Mouse (Mus musculus): ENCODE results near the gene Cldn11.
"Not testable (repeated sequence)": the region's sequence is repeated elsewhere in the genome, so short reads cannot be mapped to it uniquely, and the experiment has no call there.

Cldn11 gene

DNA sequence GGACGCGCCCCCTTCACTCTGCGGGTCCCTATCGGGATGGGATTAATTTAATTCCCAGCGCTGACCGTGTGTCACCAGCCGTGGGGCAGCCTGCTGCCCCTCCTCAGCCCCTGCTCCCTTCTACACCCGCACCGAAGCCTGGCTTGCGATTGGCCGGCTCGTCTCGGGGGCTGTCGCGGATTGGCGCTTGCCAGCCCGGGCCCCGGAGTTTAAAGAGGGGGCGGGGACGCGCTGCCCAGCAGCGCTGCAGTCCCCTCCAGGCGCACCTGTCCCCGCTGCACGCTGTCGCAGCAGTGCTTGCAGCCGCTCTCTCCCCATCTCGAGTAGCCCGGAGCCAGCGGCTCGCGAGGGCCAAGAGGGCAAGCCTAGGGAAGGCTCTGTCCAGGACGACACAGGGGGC lies at the start of gene Cldn11:
Gene Cldn11, plus strand, starts transcription at position 215 of the 400 bp plus-strand sequence.
- DNase-seq: no peak

DNA sequence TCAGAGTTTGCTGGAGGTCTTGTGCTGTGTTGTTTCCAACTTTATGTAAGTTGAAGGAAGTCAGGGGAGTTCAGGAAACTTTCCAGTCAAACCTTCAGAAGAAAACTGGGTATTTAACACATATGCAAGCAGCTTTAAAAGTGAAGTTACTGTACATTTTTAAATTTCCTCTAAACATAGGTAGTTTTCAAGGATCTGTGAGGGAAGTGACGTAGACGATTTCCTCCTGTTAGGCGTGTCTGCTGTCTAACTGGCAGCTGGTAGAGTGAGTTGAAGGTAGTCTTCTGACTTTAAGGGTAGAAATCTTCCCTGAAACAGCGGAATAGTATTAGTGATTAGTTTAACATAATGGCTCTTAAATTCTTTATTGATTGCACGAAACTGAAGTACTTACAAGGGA lies 49.7 kb upstream of the Cldn11 start:
- no peak for DNase-seq

DNA sequence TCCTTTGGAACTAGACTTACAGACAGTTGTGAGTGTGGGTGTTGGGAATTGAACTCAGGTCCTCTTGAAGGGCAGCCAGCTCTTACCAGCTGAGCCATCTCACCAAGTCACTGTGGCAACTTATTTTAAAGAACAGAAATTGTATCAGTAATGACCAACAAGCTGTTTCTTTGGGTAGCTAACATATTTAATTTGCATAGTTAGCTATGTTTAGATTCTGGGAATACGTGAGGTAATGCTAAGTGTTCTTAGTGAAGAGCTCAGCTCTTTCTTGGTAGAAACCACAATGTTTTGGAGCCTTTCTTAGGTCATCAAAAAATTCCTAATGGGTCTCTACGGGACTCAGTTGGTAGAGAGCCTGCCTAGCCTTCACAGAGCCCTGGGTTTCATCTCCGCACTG lies 48.9 kb upstream of the Cldn11 start:
- no peak for DNase-seq

DNA sequence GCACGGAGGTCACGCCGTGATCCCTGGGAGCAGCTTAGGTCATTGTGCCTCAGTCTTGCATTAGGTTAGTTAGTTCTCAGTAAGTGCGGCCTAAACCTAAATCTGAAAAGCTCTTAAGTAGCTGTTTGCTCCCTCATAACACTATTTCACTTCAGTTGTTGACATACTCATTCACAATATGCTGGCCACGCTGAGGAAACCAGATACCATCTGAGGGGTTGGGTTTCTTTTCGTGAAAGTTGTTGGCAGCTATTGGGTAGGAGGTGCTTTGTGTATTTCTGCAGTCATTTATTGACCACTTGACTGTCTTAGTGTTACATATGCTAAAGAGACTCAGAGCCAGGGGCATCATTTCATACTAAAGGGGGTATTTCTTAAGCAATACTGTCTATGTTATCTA lies 44.8 kb upstream of the Cldn11 start:
- no peak for DNase-seq

DNA sequence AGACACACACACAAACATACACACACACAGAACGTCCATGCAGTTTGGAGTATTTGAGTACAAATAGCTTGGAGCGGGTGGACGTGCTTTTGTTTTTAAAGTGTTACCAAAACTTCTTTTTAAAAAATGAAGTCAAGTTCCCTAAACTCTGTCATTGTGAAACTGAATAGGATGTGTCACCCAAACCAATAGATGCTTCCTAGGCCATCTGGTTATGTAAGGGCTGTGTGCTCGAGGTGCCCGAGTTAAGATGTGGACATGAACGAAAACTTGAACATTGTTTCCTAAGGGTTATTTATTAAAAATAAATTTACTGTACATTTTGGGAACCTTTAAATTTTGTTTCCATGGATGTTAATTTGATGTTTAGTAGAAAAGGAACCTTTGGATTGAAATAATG lies 43.1 kb upstream of the Cldn11 start:
- DNase-seq: no peak

DNA sequence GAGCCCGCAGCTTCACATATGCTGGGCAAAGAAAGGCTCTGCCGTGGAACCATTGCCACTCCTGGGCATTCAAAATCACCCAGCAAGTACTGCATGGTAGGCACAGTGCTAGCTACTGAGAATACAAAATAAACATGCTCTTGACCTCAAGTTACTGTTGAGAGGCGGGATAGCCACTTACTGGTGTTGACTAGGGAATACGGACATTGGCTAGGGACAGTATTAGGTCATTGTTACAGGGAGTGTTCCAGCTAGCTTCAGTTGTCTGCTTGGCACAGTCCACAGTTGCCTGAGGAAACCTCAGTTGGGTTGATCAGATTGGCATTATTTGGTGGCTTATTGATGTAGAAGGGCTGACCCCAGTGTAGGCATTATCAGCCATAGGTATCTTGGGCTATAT lies 42.0 kb upstream of the Cldn11 start:
- DNase-seq: no peak

DNA sequence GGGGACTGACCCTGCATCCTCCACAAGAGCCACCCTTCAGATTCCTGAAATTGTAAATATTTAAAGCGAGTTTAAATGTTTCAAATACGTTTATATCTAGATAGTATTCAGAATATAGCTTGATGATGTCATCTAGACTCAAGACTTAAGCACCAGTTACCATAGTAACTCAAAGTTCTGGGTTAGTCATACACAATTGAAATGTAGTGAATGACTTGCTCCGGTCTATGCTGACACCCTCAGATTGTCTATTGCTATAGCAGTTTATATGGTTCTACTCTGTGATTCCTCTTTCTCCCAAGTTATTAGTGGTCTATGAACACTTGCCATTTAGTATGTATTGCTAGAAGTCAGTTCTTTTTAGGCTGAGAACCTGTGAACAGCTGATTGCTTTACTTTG lies 40.6 kb upstream of the Cldn11 start:
- DNase-seq: no peak

DNA sequence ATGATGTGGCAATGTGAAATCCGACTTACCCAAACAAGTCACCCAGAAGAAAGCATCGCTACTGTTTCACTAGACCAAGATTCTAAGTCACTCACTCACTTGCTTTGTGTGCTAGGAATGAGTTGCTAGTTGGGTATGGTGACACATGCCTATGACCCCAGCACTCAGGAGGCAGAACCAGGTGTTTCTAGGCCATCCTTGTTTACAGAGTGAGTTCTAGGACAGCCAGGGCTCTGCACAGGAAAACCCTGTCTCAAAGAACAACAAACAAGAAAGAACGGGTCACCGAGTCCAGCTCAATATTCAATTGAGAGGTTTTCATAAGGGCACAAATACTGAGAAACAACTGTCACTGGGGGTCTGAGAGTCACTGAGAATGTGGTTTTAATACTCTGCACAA lies 26.6 kb upstream of the Cldn11 start:
- no peak for DNase-seq

DNA sequence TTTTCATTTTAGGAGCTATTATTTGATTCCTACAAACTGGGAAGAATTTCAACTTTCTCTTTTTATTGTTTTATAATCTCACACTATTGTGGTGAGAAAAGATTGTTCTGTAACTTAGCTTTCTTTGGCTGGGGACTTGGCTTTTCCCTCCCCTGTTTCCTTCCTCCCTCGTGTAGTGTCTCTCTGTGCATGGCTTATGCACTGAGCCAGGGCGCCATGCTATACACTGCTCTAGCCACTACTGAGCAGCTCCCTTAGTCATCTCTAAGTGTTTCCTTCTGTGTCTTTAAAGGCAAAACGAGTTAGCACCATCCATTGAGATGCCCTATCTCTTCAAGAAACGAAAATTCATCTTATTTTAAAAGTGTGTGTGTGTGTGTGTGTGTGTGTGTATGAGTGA lies 23.4 kb upstream of the Cldn11 start:
- DNase-seq: no peak

DNA sequence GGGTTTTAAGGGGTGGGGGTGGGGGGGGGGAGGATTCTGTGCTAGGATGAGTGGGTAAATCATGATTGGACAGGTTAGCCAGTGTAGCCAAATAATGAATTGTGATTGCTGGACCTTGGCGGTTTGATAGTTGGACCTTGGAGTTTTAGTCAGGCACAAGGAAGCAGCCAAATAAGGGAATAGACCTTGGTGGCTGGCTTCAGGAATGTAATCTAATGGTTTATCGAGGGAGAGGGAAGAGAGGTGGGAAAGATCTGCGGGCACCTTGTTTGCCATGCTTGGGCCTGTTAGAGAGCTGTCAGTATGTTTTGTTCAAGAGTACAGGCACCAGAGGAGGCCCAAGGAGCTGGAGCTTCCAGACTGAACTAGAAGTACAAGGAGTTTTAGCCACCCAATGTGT lies 22.9 kb upstream of the Cldn11 start:
- peak; percentile 80 for DNase-seq

DNA sequence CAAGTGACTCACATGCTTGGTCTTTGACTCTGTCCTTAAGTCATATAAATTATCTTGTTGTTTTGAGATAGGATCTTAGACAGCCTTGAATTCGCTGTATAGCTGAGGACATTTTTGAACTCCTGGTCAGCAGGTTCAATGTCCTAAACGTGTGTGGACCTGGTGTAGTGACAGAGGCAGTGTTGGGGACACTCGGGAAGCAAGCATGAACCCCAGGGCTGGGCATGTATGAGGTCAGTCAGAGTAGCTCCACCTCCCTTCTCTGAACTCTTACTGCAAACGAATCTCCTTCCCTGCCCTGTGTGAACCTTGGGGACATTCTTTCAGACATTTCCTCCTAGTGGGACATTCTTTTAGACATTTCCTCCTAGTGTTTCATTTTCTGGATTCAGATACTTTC lies 20.0 kb upstream of the Cldn11 start:
- no peak for DNase-seq

DNA sequence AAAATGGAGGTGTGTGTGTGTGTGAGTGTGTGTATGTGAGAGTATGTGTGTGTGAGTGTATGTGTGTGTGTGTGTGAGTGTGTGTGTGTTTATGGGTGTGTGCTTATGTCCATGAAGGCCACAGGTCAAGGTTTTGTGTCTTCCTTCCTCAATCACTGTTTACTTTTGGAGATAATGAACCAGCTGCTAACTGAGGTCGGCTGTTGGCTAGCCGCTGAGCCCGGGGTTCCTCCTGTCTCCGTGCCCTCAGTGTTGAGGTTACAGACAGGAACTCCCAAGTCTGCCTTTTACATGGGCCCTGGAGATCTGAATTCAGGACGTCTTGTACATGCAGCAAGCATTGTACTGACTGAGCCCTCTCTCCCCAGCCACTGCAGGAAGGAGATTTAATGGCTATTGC lies 16.1 kb upstream of the Cldn11 start:
- no peak for DNase-seq

DNA sequence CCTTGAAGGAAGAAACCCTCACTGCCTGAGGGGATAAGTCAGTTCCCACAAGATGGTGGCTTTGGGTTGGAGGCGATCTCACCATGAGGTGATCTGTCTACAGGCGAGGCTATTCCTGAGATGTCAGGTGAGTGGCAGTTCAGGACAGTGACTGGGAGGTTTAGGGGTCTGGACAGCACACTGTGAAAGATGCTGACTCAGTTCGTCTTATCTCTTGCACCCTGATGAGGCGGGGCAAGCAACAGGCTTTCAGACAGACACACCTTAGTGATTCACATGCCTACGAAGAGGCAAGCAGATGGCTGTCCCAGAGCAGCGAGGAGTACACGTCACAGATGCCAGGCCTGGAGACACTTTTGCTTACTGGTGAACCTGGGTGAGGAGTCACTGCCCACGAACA lies 15.5 kb upstream of the Cldn11 start:
- DNase-seq: no peak

DNA sequence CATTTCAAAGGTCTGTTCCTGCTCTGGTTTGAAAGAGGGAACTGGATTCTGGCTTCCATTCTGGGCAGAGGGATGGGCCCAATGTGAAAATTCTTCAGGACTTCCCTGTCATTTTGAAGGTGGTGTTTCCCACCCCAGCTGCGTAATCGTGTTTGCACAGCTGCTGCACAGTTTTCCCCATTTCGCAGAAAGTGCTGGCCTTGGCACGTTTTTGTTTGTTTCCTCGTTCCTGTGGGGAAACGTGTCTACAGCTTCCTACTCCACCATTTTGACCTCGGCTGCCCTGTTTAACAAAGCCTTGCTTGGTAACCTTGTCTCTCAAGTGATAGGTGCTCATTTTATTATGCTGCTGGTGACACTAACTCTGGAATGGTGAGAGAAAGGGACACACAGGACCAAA lies 15.0 kb upstream of the Cldn11 start:
- DNase-seq: no peak

DNA sequence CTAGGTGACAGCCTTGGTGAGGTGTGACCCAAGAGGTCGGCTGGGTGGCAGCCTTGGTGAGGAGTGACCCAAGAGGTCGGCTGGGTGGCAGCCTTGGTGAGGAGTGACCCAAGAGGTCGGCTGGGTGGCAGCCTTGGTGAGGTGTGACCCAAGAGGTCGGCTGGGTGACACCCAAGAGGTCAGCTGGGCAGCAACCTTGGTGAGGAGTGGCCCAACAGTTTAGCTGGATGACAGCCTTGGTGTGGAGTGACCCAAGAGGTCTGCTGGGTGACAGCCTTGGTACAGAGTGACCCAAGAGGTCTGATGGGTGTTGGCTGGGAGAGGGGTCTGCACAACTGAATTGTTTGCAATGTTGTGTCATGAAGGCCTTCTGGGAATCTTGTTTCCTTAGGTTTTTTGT lies 13.1 kb upstream of the Cldn11 start:
- not testable (repeated sequence) for DNase-seq

DNA sequence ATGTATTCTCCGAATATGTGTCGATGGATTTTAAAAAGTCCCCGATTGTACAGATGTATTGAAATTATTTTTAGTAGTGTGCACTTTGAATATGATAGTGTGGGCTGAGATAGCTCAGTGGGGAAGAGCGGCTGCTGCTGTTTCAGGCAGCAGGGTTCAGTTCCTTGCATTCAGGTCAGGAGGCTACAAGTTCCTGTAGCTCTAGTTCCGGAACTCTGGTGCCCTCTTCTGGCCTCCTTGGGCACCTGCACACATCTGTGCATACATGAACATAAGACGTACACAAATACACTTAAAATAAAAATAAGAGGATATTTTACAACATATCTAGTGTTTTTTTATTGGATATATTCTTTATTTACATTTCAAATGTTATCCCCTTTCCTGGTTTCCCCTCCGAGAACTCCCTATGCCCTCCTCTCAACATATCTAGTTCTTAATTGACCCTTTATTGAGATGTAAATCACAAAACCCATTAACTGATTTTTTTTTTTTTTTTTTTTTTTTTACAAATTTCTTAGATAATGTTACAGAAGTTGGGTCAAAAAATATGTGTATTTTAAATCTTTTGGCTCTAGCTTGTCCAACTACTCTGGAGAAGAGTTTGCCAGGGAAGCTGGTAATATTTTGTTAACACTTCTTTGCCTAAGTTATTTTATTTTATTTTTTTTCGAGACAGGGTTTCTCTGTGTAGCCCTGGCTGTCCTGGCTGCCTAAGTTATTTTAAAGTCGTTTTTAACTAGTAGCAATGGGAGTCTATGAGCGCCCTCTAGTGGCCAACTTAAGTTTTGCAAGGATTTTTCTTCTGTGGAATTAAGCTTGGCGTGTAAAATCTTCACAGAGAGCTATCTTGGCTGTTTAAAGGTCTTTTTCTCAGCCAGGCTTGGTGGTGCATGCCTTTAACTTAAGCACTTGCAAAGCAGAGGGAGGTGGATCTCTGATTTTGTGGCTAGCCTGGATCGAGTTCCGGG lies 11.0 kb upstream of the Cldn11 start:
- DNase-seq: peak; percentile 90

DNA sequence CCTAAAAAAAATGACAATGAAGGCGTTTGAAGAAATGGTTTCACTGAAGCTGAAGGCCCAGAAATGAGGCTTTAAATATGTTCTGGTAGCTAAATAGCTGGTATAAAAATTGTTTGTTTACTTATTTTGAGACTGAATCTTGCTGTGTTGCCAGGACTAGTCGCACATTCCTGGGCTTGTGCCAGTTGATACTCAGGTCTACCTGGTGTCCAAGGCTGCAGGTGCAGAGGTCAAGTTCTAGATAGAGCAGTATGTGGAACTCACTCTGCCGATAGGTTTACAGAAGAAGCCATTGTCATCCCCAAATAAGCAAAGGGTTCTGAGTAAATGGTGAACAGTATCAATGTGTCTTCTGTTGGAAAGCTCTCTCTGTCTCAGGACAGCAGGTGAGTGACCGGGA lies 8.1 kb upstream of the Cldn11 start:
- no peak for DNase-seq

DNA sequence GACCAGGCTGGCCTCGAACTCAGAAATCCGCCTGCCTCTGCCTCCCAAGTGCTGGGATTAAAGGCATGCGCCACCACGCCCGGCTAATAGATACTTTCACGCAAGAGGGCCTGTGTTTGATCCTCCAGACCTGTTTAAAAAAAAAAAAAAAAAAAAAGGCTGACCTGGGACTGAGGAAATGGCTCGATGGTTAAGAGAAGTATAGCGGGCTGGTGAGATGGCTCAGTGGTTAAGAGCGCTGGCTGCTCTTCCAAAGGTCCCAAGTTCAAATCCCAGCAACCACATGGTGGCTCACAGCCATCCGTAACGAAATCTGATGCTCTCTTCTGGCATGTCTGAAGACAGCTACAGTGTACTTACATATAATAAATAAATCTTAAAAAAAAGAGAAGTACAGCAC lies 4.5 kb upstream of the Cldn11 start:
- DNase-seq: not testable (repeated sequence)

DNA sequence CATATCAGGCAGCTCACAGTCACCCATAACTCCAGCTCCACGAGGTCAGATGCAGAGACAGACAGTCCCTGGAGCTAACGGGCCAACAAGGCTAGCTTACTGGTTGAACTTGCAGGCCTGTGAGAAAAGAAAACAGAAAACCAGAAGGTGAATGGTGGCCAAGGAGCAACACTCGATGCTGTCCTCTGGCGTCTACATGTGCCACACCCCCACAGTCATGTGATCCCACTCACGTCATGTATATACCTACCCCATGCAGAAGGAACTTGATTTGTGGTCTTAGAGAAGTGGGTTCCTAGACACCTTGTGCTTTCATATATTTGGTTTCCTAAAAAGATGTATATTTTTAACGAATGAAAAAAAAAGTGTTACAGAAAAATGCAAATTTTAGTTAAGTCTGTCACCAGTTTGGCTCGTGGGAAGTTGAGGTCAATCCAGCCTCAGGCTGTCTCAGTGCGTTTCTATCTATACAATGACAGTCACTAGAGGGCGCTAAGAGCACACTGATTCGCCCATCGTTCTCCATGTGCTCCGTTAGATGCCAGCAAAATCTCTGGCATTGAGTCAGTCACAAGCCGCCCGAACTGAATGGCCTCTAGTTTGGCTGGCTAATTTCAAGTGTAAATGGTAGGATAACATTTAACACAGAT lies 4.0 kb upstream of the Cldn11 start:
- peak; percentile 85 for DNase-seq

DNA sequence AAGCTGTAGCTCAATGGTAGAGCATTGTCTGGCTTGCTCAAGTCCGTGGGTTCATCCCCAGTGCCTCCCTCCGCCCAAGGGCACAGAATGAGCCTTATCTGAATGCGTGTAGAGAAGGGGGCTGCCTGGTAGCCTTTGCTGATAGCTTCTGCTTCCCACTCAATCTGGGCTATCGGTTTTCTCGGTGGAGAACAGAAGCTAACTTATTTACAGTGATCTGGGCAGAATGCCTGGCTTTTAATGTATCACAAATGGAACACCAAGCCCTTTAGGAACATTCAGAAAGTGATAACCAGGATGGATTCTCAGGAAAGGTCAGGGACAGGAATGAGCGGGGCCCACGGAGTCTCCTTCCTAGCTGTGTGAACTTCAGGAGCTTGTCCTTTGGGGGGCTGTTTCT lies 1.1 kb upstream of the Cldn11 start:
- DNase-seq: no peak

DNA sequence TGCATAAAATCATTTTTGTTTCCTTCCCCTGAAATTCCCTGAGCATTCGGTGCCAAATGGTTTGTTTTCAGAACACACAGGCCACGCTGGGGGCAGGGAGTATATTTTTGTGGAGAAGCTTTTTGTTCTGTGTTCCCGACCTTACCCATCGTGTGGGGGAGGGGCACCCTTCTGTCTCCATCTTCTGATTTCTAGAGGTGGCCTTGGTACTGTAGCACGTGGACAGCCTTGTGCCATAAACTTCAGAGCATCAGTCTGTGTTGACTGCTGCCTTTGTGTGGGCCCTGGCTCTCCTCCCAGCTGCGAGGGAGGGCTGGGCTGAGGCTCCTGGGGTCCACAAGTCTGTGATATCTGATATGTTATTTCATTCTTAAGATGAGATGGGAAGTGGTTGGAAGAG lies 2.4 kb downstream of the Cldn11 start:
- DNase-seq: no peak

DNA sequence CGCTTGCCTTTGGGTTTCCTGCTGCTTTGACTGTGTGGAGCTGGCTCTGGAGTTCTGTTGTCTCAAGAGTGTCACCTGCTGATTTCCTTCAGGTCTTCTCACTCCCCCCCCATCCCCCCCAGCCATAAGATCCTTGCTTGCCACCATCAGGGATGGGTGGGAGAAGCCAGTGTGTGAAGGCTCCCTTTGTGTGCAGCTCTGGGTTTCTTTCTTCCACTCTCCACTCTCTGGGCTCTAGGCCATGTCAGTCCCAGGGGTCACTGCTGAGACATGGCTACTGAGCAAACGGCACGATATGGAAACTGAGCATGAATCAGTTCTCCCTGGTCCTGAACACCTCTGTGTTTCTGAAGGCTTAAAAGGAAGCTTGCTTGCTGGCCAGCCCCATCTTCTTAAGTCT lies 6.4 kb downstream of the Cldn11 start:
- no peak for DNase-seq

DNA sequence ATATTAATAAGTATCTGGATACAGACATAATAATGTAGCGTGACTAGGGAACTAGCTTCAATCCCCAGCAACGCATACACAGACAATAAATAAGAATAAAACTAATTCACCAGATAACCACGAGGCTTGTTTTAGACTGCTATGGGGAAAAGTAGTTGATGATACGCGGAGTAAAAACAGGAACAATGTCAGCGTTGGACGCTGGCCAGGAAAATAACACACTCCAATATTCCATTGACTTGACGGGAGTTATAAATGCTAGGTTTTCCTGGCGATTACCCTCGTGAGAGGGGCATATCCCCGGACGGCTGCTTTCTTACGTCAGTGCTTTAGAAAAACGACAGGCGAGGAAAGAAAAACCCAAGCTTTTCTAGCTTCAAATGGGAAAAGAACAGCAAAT lies 8.1 kb downstream of the Cldn11 start:
- no peak for DNase-seq

DNA sequence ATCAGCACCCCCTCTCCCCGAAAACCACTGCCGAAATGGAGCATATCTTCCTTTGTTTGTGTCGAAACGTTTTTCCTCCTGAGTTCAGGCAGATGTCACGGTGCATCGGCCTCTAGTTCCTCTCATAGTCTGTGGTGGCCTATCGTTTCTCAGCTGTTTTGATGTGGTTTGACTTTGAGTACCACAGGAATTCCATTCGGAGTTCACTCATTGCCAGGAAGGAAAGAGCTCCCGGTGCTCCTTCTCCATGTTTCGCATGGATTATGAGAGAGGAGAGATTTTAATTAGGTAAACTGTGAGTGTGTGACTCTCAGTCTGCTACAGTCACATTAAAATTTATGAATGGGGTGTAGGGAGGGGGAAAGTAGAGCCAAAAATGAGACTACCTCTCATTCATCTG lies 10.3 kb downstream of the Cldn11 start:
- DNase-seq: no peak

DNA sequence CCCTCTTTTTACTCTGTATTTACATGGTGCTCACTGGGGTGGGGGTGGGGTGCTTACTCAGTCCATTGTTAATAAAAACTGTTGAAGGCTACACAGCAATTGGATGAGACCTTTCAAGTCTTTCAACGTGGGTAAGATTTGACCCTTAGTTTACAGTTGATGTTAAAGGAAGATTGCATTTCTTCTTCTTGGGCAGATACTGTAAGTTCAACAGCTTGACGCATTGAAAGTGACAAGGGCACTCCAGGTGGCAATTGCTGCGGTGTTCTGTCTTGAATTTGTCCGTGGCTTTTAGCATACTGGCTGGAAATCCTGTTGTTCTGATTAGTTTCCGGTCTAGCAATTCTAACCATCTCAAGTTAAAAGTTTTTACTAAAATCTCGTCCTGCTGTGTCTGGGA lies 11.6 kb downstream of the Cldn11 start:
- no peak for DNase-seq

Measured in kidney, adult 9 months (tissue).